Mouse (Mus musculus): Measurements from ENCODE around the gene March6.

The March6 gene

GRCm38 (mm10) chr15:31453098-31453916, 77.5 kb downstream of the March6 start, which contains the start of gene Ropn1l:
Gene Ropn1l (minus strand): TSS chr15:31453737.
- DNase-seq: peak; percentile 96

- DNase-seq: peak; percentile 60
These were observed 78.3 kb downstream of the March6 start for GRCm38 (mm10) chr15:31452336-31453097.

GRCm38 (mm10) chr15:31449772-31450171, 81.1 kb downstream of the March6 start:
- no peak for DNase-seq

- peak; percentile 77 for DNase-seq
These were observed 83.7 kb downstream of the March6 start for GRCm38 (mm10) chr15:31447121-31447520.

GRCm38 (mm10) chr15:31442698-31443097, 88.2 kb downstream of the March6 start:
- no peak for DNase-seq

GRCm38 (mm10) chr15:31441996-31442395, 88.9 kb downstream of the March6 start:
- DNase-seq: no peak

GRCm38 (mm10) chr15:31436811-31437210, 94.0 kb downstream of the March6 start:
- DNase-seq: no peak

GRCm38 (mm10) chr15:31436083-31436482, 94.8 kb downstream of the March6 start:
- no peak for DNase-seq

GRCm38 (mm10) chr15:31433768-31434167, 97.1 kb downstream of the March6 start:
- no peak for DNase-seq

- DNase-seq: no peak
These were observed 99.0 kb downstream of the March6 start for GRCm38 (mm10) chr15:31431847-31432246.

- no peak for DNase-seq
These were observed 100.8 kb downstream of the March6 start for GRCm38 (mm10) chr15:31430014-31430413.

- DNase-seq: no peak
These were observed 101.4 kb downstream of the March6 start for GRCm38 (mm10) chr15:31429429-31429828.

GRCm38 (mm10) chr15:31428571-31428970, 102.3 kb downstream of the March6 start:
- peak; percentile 37 for DNase-seq

GRCm38 (mm10) chr15:31427390-31427789, 103.5 kb downstream of the March6 start:
- no peak for DNase-seq

GRCm38 (mm10) chr15:31426066-31426706, 104.7 kb downstream of the March6 start:
- DNase-seq: no peak

GRCm38 (mm10) chr15:31422649-31423369, 108.0 kb downstream of the March6 start:
- DNase-seq: peak; percentile 43

GRCm38 (mm10) chr15:31419037-31419436, 111.8 kb downstream of the March6 start:
- DNase-seq: peak; percentile 68

GRCm38 (mm10) chr15:31418686-31419024, 112.2 kb downstream of the March6 start:
- DNase-seq: no peak

GRCm38 (mm10) chr15:31417796-31418685, 112.8 kb downstream of the March6 start:
- peak; percentile 93 for DNase-seq

GRCm38 (mm10) chr15:31417409-31417795, 113.5 kb downstream of the March6 start:
- DNase-seq: peak; percentile 35

- DNase-seq: peak; percentile 78
These were observed 115.7 kb downstream of the March6 start for GRCm38 (mm10) chr15:31415181-31415580.
